In genomic region chr17:11807280-11807679, GRCm38 (mm10) we compare ENCODE assay signal across 25 mouse cellular contexts.
DNase-seq lines count a peak whose midpoint lies in the region; ATAC-seq and TF ChIP-seq lines count a peak whose summit lies in the region.
"Had no signal": no experiment of that assay in that cellular context is flagged by ENCODE, and none has a peak within 500 bp of the region (broad histone marks: within the 10 kb centered on the region; RNA-seq: fewer than 3 reads in every experiment).

No protein-coding gene starts in this region.

- no peaks in the 10 kb centered on the region for H3K4me1 ChIP-seq in heart, embryonic 10.5 days
- no peaks in the 10 kb centered on the region for H3K4me1 ChIP-seq in lung, adult 2 months (ENCODE audit: control insufficient read depth, insufficient read depth, low read length)
- H3K4me1 ChIP-seq: embryonic facial prominence, embryonic 10.5 days; embryonic facial prominence, embryonic 12.5 days; forebrain, embryonic 13.5 days; forebrain, embryonic 15.5 days had no signal

- TF ChIP-seq POLR2A in lung, adult 2 months (IDR thresholded peaks at IDR 0.05; ENCODE audit: borderline replicate concordance, extremely low read depth, low read depth, low read length) = no peak

- no peak overlapping the region for H3K27ac ChIP-seq in heart, embryonic 10.5 days
- H3K27ac ChIP-seq: embryonic facial prominence, embryonic 10.5 days; embryonic facial prominence, embryonic 12.5 days; forebrain, embryonic 13.5 days; forebrain, embryonic 15.5 days had no signal

- H3K9me3 ChIP-seq in heart, embryonic 10.5 days = no peaks in the 10 kb centered on the region
- H3K9me3 ChIP-seq: embryonic facial prominence, embryonic 10.5 days; embryonic facial prominence, embryonic 12.5 days; forebrain, embryonic 13.5 days; forebrain, embryonic 15.5 days; G1E had no signal

- peak; percentile 32; the same call in 1 of the 2 replicates for ATAC-seq in common myeloid progenitor, adult 5-6 weeks (replicated peaks; ENCODE audit: low read depth, poor library complexity, severe bottlenecking)
- ATAC-seq in megakaryocyte, adult 5-6 weeks (ENCODE audit: poor library complexity, severe bottlenecking) = peak; percentile 63
- ATAC-seq: activated CD4-positive, CD25-positive, alpha-beta regulatory T cell, adult 4 months; CD4-positive, CD25-positive, alpha-beta regulatory T cell, adult 4 months; forebrain, embryonic 13.5 days; forebrain, embryonic 15.5 days; Patski had no signal

- WGBS in heart, embryonic 10.5 days = 84% methylated on average over 3 of the region's 3 CpGs
- 37% methylated on average over 3 of the region's 3 CpGs for WGBS in lung, adult 2 months

- peak; percentile 24 for DNase-seq in heart, adult 11 months
- DNase-seq in heart, embryonic 10.5 days (ENCODE audit: low spot score) = no peak
- peak; percentile 3 for DNase-seq in kidney, adult 9 months
- DNase-seq in kidney, postnatal 25 days = no peak
- DNase-seq in lung, adult 2 months = no peak
- DNase-seq in left cerebral cortex, postnatal 36 days (ENCODE audit: low spot score in 2 of 2) = no peak
- DNase-seq: adrenal gland, adult 8-10 months; adrenal gland, postnatal 14 days; adrenal gland, postnatal 36 days; B cell, adult 2 months; cerebellum, adult 11-12 months; cerebellum, adult 2 months; cerebellum, adult 9-10 months; cerebellum, postnatal 10 days; cerebellum, postnatal 25 days had no signal

- no peak for TF ChIP-seq CTCF in lung, adult 2 months (IDR thresholded peaks at IDR 0.05; ENCODE audit: insufficient read depth, low read length)

- no peak overlapping the region for H3K4me3 ChIP-seq in heart, embryonic 10.5 days
- no peak overlapping the region for H3K4me3 ChIP-seq in lung, adult 2 months (replicated peaks; ENCODE audit: extremely low read depth, low read depth, low read length)
- H3K4me3 ChIP-seq: embryonic facial prominence, embryonic 10.5 days; embryonic facial prominence, embryonic 12.5 days; forebrain, embryonic 13.5 days; forebrain, embryonic 15.5 days had no signal

- intact Hi-C loops in left cerebral cortex, postnatal 36 days (cut with DNase I) = no loop called here

- H3K27me3 ChIP-seq in heart, embryonic 10.5 days (ENCODE audit: insufficient read depth, poor library complexity, severe bottlenecking) = no peaks in the 10 kb centered on the region
- H3K27me3 ChIP-seq: embryonic facial prominence, embryonic 12.5 days; forebrain, embryonic 13.5 days; forebrain, embryonic 15.5 days; Patski had no signal

- no peaks in the 10 kb centered on the region for H3K36me3 ChIP-seq in heart, embryonic 10.5 days
- H3K36me3 ChIP-seq: embryonic facial prominence, embryonic 10.5 days; embryonic facial prominence, embryonic 12.5 days; forebrain, embryonic 15.5 days; G1E had no signal

Comparison
In these comparisons a context has a peak if more than half of its experiments do, and no peak if none do; other contexts are left out.
1. DNase-seq: peak in heart, adult 11 months (single experiment) and kidney, adult 9 months (single experiment); none in heart, embryonic 10.5 days (single experiment), kidney, postnatal 25 days (0 of 2), lung, adult 2 months (single experiment) and left cerebral cortex, postnatal 36 days (0 of 2).